Mouse (Mus musculus): ENCODE results near the gene Taok1.

Taok1 gene

GRCm38 (mm10) chr11:77491123-77491501, 116.5 kb downstream of the Taok1 start:
- DNase-seq, result peak; percentile 96

GRCm38 (mm10) chr11:77490451-77490850, 117.2 kb downstream of the Taok1 start:
- DNase-seq, result no peak

GRCm38 (mm10) chr11:77489591-77490235, 117.9 kb downstream of the Taok1 start, which contains the start of gene Ankrd13b:
Gene Ankrd13b (minus strand): TSS chr11:77489678.
- DNase-seq, result peak; percentile 68

DNA sequence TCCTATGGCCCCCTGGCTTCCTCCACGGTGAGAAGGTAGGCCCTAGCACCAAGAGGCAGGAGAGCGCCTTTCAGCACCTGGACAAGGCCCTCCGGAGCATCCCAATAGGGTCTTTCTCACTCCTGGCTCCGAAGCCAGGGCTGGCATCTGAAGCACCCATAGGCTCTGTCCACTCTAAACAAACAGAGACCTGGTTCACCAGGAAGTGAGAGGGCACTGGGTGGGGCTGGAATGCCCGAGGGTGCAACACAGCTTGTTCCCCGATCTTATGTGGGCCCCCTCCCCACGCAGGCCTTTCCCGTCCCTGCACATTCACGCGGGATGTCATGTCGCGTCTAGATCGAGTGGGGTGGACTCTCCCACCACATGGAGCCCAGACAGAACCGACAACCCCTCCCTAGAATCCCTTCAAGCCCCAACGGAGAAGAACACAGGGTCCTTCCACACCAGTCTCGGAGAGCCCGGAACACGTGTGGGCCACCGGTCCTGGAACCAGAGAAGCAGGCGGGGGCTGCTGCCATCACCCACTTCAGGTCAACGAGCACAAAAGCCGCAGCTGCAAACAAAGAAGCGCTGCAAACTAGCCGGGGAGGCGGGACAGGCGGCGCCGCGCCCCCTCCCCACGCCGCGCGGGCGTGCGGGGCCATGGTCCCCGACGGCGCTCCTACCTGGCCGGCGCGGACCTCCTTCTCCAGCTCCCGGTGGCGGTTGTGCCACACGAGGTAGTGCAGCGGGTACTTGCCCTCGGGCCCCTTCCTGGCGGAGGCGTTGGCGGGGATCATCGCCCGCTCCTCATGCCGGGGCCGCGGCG, 118.6 kb downstream of the Taok1 start:
- peak; percentile 55 for DNase-seq

DNA sequence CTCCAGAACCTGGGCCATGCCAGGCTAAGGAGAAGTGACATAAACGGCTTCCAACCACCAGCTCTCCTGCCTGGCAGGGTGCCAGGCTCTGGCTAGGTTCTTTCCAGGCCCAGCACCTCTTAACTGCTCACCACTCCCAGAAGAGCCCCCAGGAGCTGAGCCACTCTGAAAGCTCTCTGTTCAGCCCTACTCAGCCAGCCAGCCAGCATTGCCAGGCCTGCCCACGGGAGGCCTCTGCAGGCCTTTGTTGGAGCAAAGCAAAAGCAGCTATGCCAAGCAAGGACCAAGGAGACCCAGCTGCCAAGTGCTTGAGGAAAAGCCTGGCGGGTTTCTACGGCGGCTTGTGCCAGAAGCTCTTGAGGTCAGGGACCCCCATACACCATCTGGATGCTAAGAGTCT, 120.8 kb downstream of the Taok1 start:
- no peak for DNase-seq

DNA sequence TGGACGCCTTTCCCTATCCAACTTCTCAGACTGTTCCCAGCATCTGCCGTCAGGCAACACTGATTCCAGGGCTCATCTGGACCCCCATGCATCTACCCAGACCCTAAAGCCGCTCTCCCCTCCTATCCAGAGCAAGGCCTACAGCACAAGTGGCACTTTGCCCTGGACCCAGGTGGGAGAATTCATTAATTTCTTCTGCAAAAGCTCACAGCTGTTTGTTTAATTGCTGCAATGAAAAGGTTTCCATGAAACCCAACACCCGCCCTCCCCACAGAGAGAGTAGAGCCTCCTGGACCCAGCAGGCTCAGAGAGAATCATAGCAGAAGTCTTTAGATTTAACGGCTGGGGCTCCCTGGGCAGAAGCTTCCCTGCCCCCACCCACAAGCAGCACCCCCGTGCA, 122.4 kb downstream of the Taok1 start:
- no peak for DNase-seq

DNA sequence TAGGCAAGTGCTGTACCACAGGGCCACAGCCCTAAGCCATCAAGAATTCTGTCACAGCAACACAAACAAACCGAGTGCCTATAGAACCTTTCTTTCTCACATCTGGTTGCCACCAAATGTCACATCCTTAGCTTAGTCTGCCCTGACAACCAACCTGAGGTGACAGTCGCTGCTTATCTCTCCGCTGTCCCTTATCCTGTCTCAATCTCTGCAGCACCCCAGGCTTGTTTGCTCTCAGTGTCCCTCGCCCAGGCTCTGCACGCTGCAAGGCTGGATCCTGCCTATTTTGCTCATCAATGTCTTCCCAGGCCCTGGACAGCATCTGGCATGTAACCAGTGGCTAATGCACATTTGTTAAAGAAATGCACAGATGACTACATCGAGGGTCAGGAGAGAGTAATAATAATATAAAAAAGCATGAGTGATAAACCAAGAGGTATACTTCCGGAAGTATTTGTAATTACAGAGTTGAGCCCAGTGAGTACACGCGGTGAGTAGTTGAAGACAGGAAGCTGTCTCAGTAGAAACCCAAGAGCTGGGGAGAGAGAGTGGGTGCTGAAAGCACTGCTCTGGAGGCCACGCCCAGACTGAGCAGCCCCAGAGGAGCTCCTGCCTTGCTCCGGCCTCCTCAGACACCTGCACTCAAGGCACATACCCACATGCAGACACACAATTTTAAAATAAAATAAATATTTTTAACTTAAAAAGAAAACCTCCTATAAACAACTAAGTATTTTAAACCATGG, 123.9 kb downstream of the Taok1 start:
- peak; percentile 84 for DNase-seq

GRCm38 (mm10) chr11:77483043-77483442, 124.6 kb downstream of the Taok1 start:
- DNase-seq, result no peak

Data from thymus, postnatal 14 days (tissue).